Mouse (Mus musculus) embryo, embryonic 11 days (tissue): ENCODE measurements around the gene Ajuba.
A peak's percentile ranks its signal among the peaks of the same experiment; 100 is the strongest.
"Not testable (repeated sequence)": the region's sequence is repeated elsewhere in the genome, so short reads cannot be mapped to it uniquely, and the experiment has no call there.

Source experiments
- DNase-seq: peaks from one replicate; pipeline ENCODE4 v3.0.0-alpha.2; 2015

Gene Ajuba

GRCm38 (mm10) chr14:54577089-54577982 lies at the start of gene Ajuba:
Ajuba (minus strand) TSS chr14:54577558.
- peak; percentile 95 for DNase-seq

GRCm38 (mm10) chr14:54624976-54625375 lies 47.6 kb upstream of the Ajuba start:
- no peak for DNase-seq

GRCm38 (mm10) chr14:54623334-54623733 lies 46.0 kb upstream of the Ajuba start:
- DNase-seq, result no peak

GRCm38 (mm10) chr14:54621133-54621532 lies 43.8 kb upstream of the Ajuba start, which contains the start of gene Psmb11:
Psmb11 (plus strand) TSS chr14:54621433.
- no peak for DNase-seq

- DNase-seq, result peak; percentile 95
Measured at GRCm38 (mm10) chr14:54617897-54618365, 40.6 kb upstream of the Ajuba start, which contains the start of gene Psmb5. Psmb5 (minus strand) TSS chr14:54618022.

GRCm38 (mm10) chr14:54617152-54617896 lies 40.0 kb upstream of the Ajuba start:
- peak; percentile 39 for DNase-seq

GRCm38 (mm10) chr14:54616226-54616825 lies 39.0 kb upstream of the Ajuba start:
- DNase-seq, result no peak

GRCm38 (mm10) chr14:54614130-54614529 lies 36.8 kb upstream of the Ajuba start:
- DNase-seq, result not testable (repeated sequence)

GRCm38 (mm10) chr14:54610648-54611047 lies 33.3 kb upstream of the Ajuba start:
- DNase-seq, result no peak

- peak; percentile 56 for DNase-seq
Measured at GRCm38 (mm10) chr14:54609962-54610361, 32.6 kb upstream of the Ajuba start.

- DNase-seq, result no peak
Measured at GRCm38 (mm10) chr14:54609245-54609644, 31.9 kb upstream of the Ajuba start.

- no peak for DNase-seq
Measured at GRCm38 (mm10) chr14:54607226-54607625, 29.9 kb upstream of the Ajuba start.

GRCm38 (mm10) chr14:54605752-54606321 lies 28.5 kb upstream of the Ajuba start, which contains the start of gene 4931414P19Rik:
4931414P19Rik (minus strand) TSS chr14:54605993.
- DNase-seq, result peak; percentile 91

GRCm38 (mm10) chr14:54603686-54604085 lies 26.3 kb upstream of the Ajuba start:
- no peak for DNase-seq

GRCm38 (mm10) chr14:54603038-54603654 lies 25.8 kb upstream of the Ajuba start:
- peak; percentile 99 for DNase-seq

GRCm38 (mm10) chr14:54602613-54603012 lies 25.3 kb upstream of the Ajuba start:
- DNase-seq, result peak; percentile 48

GRCm38 (mm10) chr14:54601601-54602000 lies 24.2 kb upstream of the Ajuba start:
- DNase-seq, result no peak

- no peak for DNase-seq
Measured at GRCm38 (mm10) chr14:54597084-54597483, 19.7 kb upstream of the Ajuba start.

- DNase-seq, result no peak
Measured at GRCm38 (mm10) chr14:54594631-54595414, 17.5 kb upstream of the Ajuba start.

GRCm38 (mm10) chr14:54594055-54594454 lies 16.7 kb upstream of the Ajuba start:
- no peak for DNase-seq

- peak; percentile 17 for DNase-seq
Measured at GRCm38 (mm10) chr14:54592319-54592934, 15.1 kb upstream of the Ajuba start.
